Mouse (Mus musculus) neural tube, embryonic 15.5 days (tissue): ENCODE data around the gene Zfp217. TPM values are rescaled to one million over a fixed set of nuclear protein-coding genes. Genes with fewer than 3 reads are reported as not detected.

Experiments
- ATAC-seq: fragments of 200-750 bp; cut with Nextera tagmentation; 2 replicates; pipeline ENCODE4 v1.8.0; 2017; ENCODE audit warnings: mild to moderate bottlenecking, moderate TSS enrichment, moderate library complexity; ENCODE audit not compliant: low FRiP score
- H3K27ac ChIP-seq: fragments of 300-500 bp; sonication (generic); replicated peaks from 2 replicates; pipeline ENCODE4 v1.5.1; 2015; ENCODE audit warnings: mild to moderate bottlenecking, inconsistent platforms
- H3K27me3 ChIP-seq: fragments of 300-500 bp; sonication (generic); replicated peaks from 2 replicates; pipeline ENCODE4 v1.6.1; 2015; ENCODE audit warnings: inconsistent platforms
- H3K36me3 ChIP-seq: fragments of 300-500 bp; sonication (generic); 2 replicates; pipeline ENCODE4 v1.6.1; 2015; ENCODE audit warnings: inconsistent platforms
- H3K4me1 ChIP-seq: fragments of 300-500 bp; sonication (generic); 2 replicates; pipeline ENCODE4 v1.6.1; 2015; ENCODE audit warnings: inconsistent platforms
- H3K4me2 ChIP-seq: fragments of 300-500 bp; sonication (generic); 2 replicates; pipeline ENCODE4 v1.6.1; 2015; ENCODE audit warnings: inconsistent platforms, mild to moderate bottlenecking, moderate library complexity
- H3K4me3 ChIP-seq: fragments of 300-500 bp; sonication (generic); replicated peaks from 2 replicates; pipeline ENCODE4 v1.5.1; 2015; ENCODE audit warnings: mild to moderate bottlenecking, inconsistent platforms
- H3K9ac ChIP-seq: fragments of 300-500 bp; sonication (generic); replicated peaks from 2 replicates; pipeline ENCODE4 v1.6.1; 2015; ENCODE audit warnings: mild to moderate bottlenecking, inconsistent platforms
- H3K9me3 ChIP-seq: fragments of 300-500 bp; sonication (generic); replicated peaks from 2 replicates; pipeline ENCODE4 v1.6.1; 2016; ENCODE audit warnings: inconsistent platforms
- WGBS: fragments of 180-500 bp; shearing (Covaris S2); methylation state at CpG from one replicate; pipeline ENCODE4 v1.1.7; 2015; ENCODE audit warnings: mixed read lengths; 5-methylcytosine and 5-hydroxymethylcytosine counted together
- polyA plus RNA-seq: library from polyadenylated mRNA; unstranded; fragments of >200 nt; fragmentation: Nextera tagmentation; extraction: Ambion mirVana; gene quantifications from 2 replicates; pipeline ENCODE4 v1.2.1, GENCODE M21; 2015

Zfp217 gene
- polyA plus RNA-seq, 1 experiment from 2014 or later: 0.82 TPM

DNA sequence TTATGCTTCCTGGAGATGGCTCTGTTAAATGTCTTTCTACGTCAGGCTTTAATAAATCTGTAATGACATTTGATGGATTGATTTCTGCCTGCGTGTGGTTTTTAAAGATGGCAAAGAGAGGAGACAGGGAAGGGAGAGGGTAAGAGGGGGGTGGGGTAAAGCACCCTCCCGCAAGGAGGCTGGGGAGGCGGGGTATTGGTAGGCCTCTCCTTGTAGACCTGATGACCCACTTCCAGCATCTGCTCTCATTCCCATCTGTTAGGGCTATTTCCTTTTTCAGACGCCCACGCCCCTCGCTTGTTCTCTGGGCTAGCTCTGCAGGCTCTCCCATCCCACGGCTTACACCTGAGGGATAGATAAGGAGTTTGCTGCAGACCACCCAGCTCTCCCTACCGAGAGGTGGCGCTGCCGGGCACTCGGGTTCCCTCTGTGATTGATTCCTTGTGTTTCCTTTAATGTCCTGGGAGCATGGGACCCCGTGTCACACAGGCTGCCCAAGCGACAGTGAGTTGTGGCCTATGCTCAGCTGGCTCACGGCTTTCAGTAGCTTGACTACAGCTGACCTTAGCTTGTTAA, 69.4 kb downstream of the Zfp217 start:
- no peak overlapping the region for H3K4me3 ChIP-seq
- H3K36me3 ChIP-seq: no peaks in the 10 kb centered on the region
- no peaks in the 10 kb centered on the region for H3K27me3 ChIP-seq
- ATAC-seq: no peak
- WGBS: 52% methylated on average over 15 of the region's 15 CpGs
- no peak overlapping the region for H3K4me2 ChIP-seq
- H3K9ac ChIP-seq: no peak overlapping the region
- no peaks in the 10 kb centered on the region for H3K9me3 ChIP-seq
- no peak overlapping the region for H3K27ac ChIP-seq
- H3K4me1 ChIP-seq: no peaks in the 10 kb centered on the region

DNA sequence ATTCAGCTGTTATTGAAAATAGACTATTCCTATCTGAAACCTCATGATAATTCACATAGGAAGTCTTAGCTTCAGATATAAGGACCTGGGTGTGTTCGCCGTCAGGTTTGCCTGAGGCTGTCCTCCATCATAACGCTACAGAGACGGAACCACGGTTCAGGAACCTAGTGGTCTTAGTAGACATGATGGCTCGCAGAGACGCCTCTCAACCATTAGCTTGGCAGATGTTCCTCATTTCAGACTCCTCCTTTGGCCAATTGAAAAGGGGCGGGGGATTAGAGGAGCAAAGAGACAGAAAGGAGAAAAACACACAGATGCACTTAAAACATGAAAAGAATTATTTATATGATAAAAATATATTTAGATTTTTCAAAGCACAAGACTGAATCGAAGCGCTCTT, 69.9 kb downstream of the Zfp217 start:
- peaks cover 1% of the 10 kb centered on the region for H3K4me1 ChIP-seq
- 86% methylated on average over 10 of the region's 10 CpGs for WGBS
- H3K27me3 ChIP-seq: no peaks in the 10 kb centered on the region
- ATAC-seq: no peak
- no peak overlapping the region for H3K4me3 ChIP-seq
- no peaks in the 10 kb centered on the region for H3K36me3 ChIP-seq
- no peaks in the 10 kb centered on the region for H3K9me3 ChIP-seq
- H3K4me2 ChIP-seq: no peak overlapping the region
- H3K9ac ChIP-seq: no peak overlapping the region
- no peak overlapping the region for H3K27ac ChIP-seq

DNA sequence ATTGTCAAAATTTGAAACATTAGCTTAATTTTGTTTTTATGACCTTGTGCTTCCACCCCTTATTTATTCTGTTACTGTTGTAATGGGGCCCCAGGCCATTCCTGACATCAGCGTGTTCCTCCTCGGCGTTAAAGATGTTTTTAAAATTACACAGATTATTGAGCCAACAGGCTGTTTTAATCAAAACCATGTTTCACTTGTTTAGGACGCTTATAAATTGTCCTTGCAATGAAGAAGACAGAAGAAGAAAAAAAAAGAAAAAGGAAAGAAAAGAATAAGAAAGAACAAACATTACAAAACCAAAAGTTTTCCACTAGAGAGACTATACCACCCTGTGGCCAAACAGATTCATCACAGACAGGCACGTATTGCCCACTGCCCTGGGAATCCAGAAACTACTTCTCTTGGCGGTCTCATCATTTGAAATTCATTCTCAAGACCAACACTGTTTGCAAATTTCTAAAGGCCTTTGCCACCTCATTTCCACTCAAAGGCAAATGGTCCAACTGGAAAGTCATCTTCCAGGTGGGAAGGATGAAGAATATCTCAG, 70.9 kb downstream of the Zfp217 start:
- Histone ChIP-seq H3K4me3 (no peak overlapping the region), H3K27ac (0 out of 2 replicates have a peak overlapping the region, but pooled peaks have one; percentile 5), H3K36me3 (no peaks in the 10 kb centered on the region), H3K9me3 (no peaks in the 10 kb centered on the region), H3K4me2 (no peak overlapping the region), H3K9ac (no peak overlapping the region), H3K27me3 (no peaks in the 10 kb centered on the region), H3K4me1 (peaks cover 11% of the 10 kb centered on the region)
- 60% methylated on average over 6 of the region's 6 CpGs for WGBS
- ATAC-seq: no peak

DNA sequence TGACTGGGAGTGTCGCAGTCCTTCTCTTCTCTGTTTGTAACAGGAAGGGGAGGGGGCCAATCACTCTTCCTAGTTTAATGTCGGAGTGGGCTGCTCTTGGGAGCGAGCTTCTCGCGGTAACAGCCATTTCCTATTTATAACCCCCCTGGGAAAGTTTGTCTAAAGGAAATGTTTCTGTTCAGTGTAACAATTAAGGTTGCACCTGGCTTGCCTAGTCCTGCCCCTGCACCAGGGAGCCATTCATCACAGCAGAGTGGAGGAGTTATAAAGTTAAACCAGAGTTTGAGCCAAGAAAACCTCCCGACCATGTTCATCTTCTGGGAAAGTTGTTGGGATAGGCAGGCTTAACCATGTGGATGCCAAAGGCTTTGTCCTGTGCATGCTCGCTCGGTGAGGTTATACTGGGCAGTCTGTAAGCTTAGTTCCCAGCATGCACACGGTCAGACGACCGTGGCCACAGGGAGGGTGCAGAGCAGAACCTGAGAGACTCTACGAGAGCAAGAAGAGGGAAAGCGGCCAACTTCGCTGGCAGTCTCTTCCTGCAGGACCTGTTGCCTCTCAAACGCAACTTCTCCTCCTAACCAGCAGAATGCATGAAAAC, 77.2 kb downstream of the Zfp217 start:
- H3K27me3 ChIP-seq: no peaks in the 10 kb centered on the region
- 10% methylated on average over 15 of the region's 15 CpGs for WGBS
- peak overlapping the region; percentile 63 for H3K27ac ChIP-seq
- no peaks in the 10 kb centered on the region for H3K36me3 ChIP-seq
- H3K4me1 ChIP-seq: peaks cover 20% of the 10 kb centered on the region
- no peak overlapping the region for H3K4me3 ChIP-seq
- H3K9me3 ChIP-seq: no peaks in the 10 kb centered on the region
- H3K4me2 ChIP-seq: peak overlapping the region; percentile 45
- H3K9ac ChIP-seq: no peak overlapping the region
- no peak; the same call in 1 of the 2 replicates for ATAC-seq

DNA sequence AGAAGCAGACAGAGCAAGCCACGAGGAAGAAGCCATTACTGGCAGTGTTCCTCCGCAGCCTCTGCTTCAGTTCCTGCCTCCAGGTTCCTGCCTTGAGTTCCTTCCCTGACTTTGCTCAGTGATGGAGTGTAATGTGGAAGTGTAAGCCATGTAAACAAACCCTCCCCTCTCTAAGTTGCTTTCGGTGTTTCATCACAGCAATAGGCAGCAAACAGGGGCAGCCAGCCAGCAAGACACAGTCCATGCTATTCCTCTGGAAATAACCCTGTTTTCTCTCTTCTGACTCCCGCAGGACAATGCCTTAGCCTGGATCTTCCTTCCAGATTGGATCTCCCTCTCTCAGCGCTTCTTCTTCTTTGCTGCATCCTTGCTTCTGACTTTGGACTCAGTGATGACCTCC, 77.9 kb downstream of the Zfp217 start:
- Histone ChIP-seq H3K27me3 (no peaks in the 10 kb centered on the region), H3K4me2 (no peak overlapping the region), H3K4me1 (peaks cover 20% of the 10 kb centered on the region), H3K36me3 (no peaks in the 10 kb centered on the region), H3K27ac (no peak overlapping the region), H3K9ac (no peak overlapping the region), H3K9me3 (no peaks in the 10 kb centered on the region), H3K4me3 (no peak overlapping the region)
- ATAC-seq: no peak
- 82% methylated on average over 5 of the region's 5 CpGs for WGBS

DNA sequence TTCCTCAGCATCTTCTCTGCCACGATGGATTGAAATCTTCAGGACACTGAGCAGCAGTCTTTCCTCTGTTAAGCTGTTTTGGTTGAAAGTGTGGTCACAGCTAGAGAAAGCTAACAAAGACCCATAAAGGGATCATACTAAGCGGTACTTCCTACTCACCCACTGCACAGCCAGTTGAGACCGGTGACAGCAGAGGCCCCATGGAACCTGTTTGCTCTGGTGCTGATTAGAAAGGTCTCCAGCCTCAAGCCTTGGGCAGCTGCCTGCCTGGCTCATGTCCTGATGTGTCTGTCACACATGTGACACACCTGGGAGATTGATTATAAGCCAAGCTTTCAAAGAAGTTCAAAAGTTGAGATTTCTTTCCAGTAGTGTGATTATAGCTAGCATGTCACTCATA, 85.5 kb downstream of the Zfp217 start:
- no peak for ATAC-seq
- WGBS: 92% methylated on average over 3 of the region's 3 CpGs

DNA sequence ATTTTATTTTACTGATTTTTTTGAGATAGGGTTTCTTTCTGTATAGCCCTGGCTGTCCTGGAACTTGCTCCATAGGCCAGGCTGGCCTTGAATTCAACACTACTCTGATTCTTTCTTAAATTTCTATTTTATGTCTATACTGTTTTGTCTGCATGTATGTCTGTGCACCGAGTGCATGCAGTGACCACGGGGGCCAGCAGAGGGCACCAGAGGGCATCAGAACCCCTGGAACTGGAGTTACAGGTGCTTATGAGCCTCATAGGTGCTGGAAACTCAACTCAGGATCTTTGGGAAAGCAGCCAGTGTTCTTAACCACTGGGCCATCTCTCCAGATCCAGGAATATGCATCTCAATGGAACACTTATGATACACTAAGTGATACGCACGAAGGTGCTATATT, 87.8 kb downstream of the Zfp217 start:
- Histone ChIP-seq H3K9me3 (no peaks in the 10 kb centered on the region), H3K27ac (no peak overlapping the region), H3K27me3 (no peaks in the 10 kb centered on the region), H3K36me3 (no peaks in the 10 kb centered on the region), H3K9ac (no peak overlapping the region), H3K4me1 (0 out of 2 replicates have a peak, but pooled peaks cover 6% of the 10 kb centered on the region), H3K4me3 (no peak overlapping the region), H3K4me2 (no peak overlapping the region)
- ATAC-seq: no peak
- WGBS: 70% methylated on average over 4 of the region's 4 CpGs

More for the DNA sequence above, 85.5 kb downstream of the Zfp217 start:
- H3K27ac ChIP-seq: no peak overlapping the region
- H3K4me1 ChIP-seq: 0 out of 2 replicates have a peak, but pooled peaks cover 6% of the 10 kb centered on the region
- H3K36me3 ChIP-seq: no peaks in the 10 kb centered on the region
- no peaks in the 10 kb centered on the region for H3K27me3 ChIP-seq
- no peak overlapping the region for H3K9ac ChIP-seq
- no peaks in the 10 kb centered on the region for H3K9me3 ChIP-seq
- no peak overlapping the region for H3K4me3 ChIP-seq
- no peak overlapping the region for H3K4me2 ChIP-seq

DNA sequence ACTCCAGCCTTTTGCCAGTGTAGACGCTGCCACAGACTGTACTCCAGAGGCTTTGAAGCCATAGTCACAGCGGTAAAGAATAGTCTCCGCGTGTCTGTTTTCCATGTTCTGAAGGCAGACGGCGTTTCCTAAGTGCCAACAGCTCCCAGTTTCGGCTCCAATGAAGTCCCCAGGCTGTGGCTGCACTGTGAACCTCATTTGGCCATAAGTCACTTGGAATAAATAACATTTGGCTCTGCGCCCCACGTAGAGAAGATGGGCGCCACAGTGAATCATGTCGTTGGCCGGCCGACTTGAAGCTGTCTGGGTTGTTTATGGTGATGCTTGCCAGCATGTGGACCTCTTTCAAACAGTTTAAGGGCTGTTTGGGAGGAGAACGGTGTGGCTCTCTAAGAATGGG, 89.1 kb downstream of the Zfp217 start:
- Histone ChIP-seq H3K36me3 (no peaks in the 10 kb centered on the region), H3K9me3 (no peaks in the 10 kb centered on the region), H3K27ac (no peak overlapping the region), H3K27me3 (no peaks in the 10 kb centered on the region), H3K4me1 (0 out of 2 replicates have a peak, but pooled peaks cover 6% of the 10 kb centered on the region), H3K4me3 (no peak overlapping the region), H3K4me2 (no peak overlapping the region), H3K9ac (no peak overlapping the region)
- 48% methylated on average over 14 of the region's 14 CpGs for WGBS
- peak; percentile 50 for ATAC-seq
